Comparison of ENCODE assay signal across 8 mouse cellular contexts in genomic region chr19:6333761-6334595, GRCm38 (mm10). TPM values are rescaled to one million over a fixed set of nuclear protein-coding genes. Genes with fewer than 3 reads are reported as not detected.
DNase-seq lines count a peak whose midpoint lies in the region; ATAC-seq lines count a peak whose summit lies in the region.

No protein-coding gene starts in this region.

- peak overlapping the region; percentile 67 for H3K4me3 ChIP-seq in kidney, embryonic 15.5 days (replicated peaks)
- H3K4me3 ChIP-seq in brown adipose tissue, adult 24 weeks (ENCODE audit: insufficient read depth, low read depth, low read length), result peak overlapping the region; percentile 28
- peak overlapping the region; percentile 67; the same call in 1 of the 2 replicates for H3K4me3 ChIP-seq in hindbrain, embryonic 14.5 days (replicated peaks; ENCODE audit: low read length)
- H3K4me3 ChIP-seq in midbrain, embryonic 15.5 days, result peak overlapping the region; percentile 72

- peaks cover 24% of the 10 kb centered on the region for H3K36me3 ChIP-seq in kidney, embryonic 15.5 days
- H3K36me3 ChIP-seq in hindbrain, embryonic 14.5 days (replicated peaks; ENCODE audit: control insufficient read depth, insufficient read depth), result peaks cover 24% of the 10 kb centered on the region
- H3K36me3 ChIP-seq in midbrain, embryonic 15.5 days (replicated peaks), result peaks cover 20% of the 10 kb centered on the region

- H3K27ac ChIP-seq in kidney, embryonic 15.5 days, result peak overlapping the region; percentile 91
- H3K27ac ChIP-seq in brown adipose tissue, adult 24 weeks (replicated peaks; ENCODE audit: low read depth, low read length), result peak overlapping the region; percentile 59
- peak overlapping the region; percentile 80 for H3K27ac ChIP-seq in hindbrain, embryonic 14.5 days
- H3K27ac ChIP-seq in midbrain, embryonic 15.5 days, result peak overlapping the region; percentile 72

- intact Hi-C loops in gastrocnemius, postnatal 36 days (cut with DNase I), result no loop called here

- no peaks in the 10 kb centered on the region for H3K27me3 ChIP-seq in kidney, embryonic 15.5 days
- no peaks in the 10 kb centered on the region for H3K27me3 ChIP-seq in hindbrain, embryonic 14.5 days (ENCODE audit: control insufficient read depth, insufficient read depth, low read length)
- no peaks in the 10 kb centered on the region for H3K27me3 ChIP-seq in midbrain, embryonic 15.5 days (replicated peaks)

- DNase-seq in kidney, postnatal 14 days, result no peak
- DNase-seq in hindbrain, embryonic 14.5 days (ENCODE audit: low spot score), result no peak
- no peak for DNase-seq in B cell, adult 2 months
- no peak for DNase-seq in gastrocnemius, postnatal 36 days
- no peak for DNase-seq in thymus, postnatal 10 days (ENCODE audit: low spot score in 2 of 2)

- peaks cover 40% of the 10 kb centered on the region for H3K4me1 ChIP-seq in kidney, embryonic 15.5 days
- peaks cover 3% of the 10 kb centered on the region for H3K4me1 ChIP-seq in brown adipose tissue, adult 24 weeks (ENCODE audit: control insufficient read depth, insufficient read depth, insufficient read length, low read length)
- peaks cover 19% of the 10 kb centered on the region for H3K4me1 ChIP-seq in hindbrain, embryonic 14.5 days (replicated peaks; ENCODE audit: control insufficient read depth, insufficient read depth, low read length)
- H3K4me1 ChIP-seq in midbrain, embryonic 15.5 days, result peaks cover 32% of the 10 kb centered on the region

- H3K4me2 ChIP-seq in kidney, embryonic 15.5 days, result peak overlapping the region; percentile 86
- H3K4me2 ChIP-seq in hindbrain, embryonic 14.5 days (replicated peaks), result peak overlapping the region; percentile 88
- H3K4me2 ChIP-seq in midbrain, embryonic 15.5 days, result peak overlapping the region; percentile 91

- 59% methylated on average over 9 of the region's 9 CpGs for WGBS in kidney, embryonic 15.5 days
- 72% methylated on average over 9 of the region's 9 CpGs for WGBS in hindbrain, embryonic 14.5 days
- WGBS in midbrain, embryonic 15.5 days, result 67% methylated on average over 9 of the region's 9 CpGs

- no peaks in the 10 kb centered on the region for H3K9me3 ChIP-seq in kidney, embryonic 15.5 days (replicated peaks)
- no peaks in the 10 kb centered on the region for H3K9me3 ChIP-seq in hindbrain, embryonic 14.5 days (ENCODE audit: control insufficient read depth, low read length)
- H3K9me3 ChIP-seq in midbrain, embryonic 15.5 days, result no peaks in the 10 kb centered on the region

- ATAC-seq in kidney, embryonic 15.5 days (replicated peaks; ENCODE audit: low FRiP score), result no peak
- ATAC-seq in hindbrain, embryonic 14.5 days (ENCODE audit: low FRiP score), result no peak
- peak; percentile 1; the same call in 1 of the 2 replicates for ATAC-seq in midbrain, embryonic 15.5 days (replicated peaks)

- peak overlapping the region; percentile 37; the same call in 1 of the 2 replicates for H3K9ac ChIP-seq in kidney, embryonic 15.5 days
- H3K9ac ChIP-seq in hindbrain, embryonic 14.5 days, result peak overlapping the region; percentile 33; the same call in 1 of the 2 replicates
- no peak overlapping the region for H3K9ac ChIP-seq in midbrain, embryonic 15.5 days

RNA-seq across cellular contexts. Expression of gene Men1, which starts 0.8 kb away (rescaled TPM):
- 82.1 and 91.8 TPM in 2 replicates for polyA plus RNA-seq in kidney, embryonic 15.5 days (2015; fragmentation: Nextera tagmentation; extraction: Ambion mirVana)
- polyA plus RNA-seq in brown adipose tissue, adult 24 weeks (2012; ENCODE audit: insufficient read depth, insufficient read length, missing spikeins), result 13.9 and 22.2 TPM in 2 replicates
- 46.7 and 51.5 TPM in 2 replicates for polyA plus RNA-seq in hindbrain, embryonic 14.5 days (2014; fragmentation: Nextera tagmentation; extraction: Ambion mirVana)
- 79.8 and 85.6 TPM in 2 replicates for polyA plus RNA-seq in midbrain, embryonic 15.5 days (2015; fragmentation: Nextera tagmentation; extraction: Ambion mirVana)
- 1 to 10 TPM; 6.2 to 7.0 TPM for total RNA-seq in gastrocnemius, postnatal 36 days (2021)

RNA-seq across cellular contexts. Expression of gene Map4k2, which starts 7.0 kb away (rescaled TPM):
- polyA plus RNA-seq in kidney, embryonic 15.5 days (2015; fragmentation: Nextera tagmentation; extraction: Ambion mirVana), result 18.7 and 21.9 TPM in 2 replicates
- 7.9 and 14.0 TPM in 2 replicates for polyA plus RNA-seq in brown adipose tissue, adult 24 weeks (2012; ENCODE audit: insufficient read depth, insufficient read length, missing spikeins)
- polyA plus RNA-seq in hindbrain, embryonic 14.5 days (2014; fragmentation: Nextera tagmentation; extraction: Ambion mirVana), result 12.4 and 15.4 TPM in 2 replicates
- 20.0 and 21.7 TPM in 2 replicates for polyA plus RNA-seq in midbrain, embryonic 15.5 days (2015; fragmentation: Nextera tagmentation; extraction: Ambion mirVana)
- total RNA-seq in gastrocnemius, postnatal 36 days (2021), result 10 to 100 TPM; 10.4 to 12.6 TPM

RNA-seq across cellular contexts. Expression of gene Cdc42bpg, which starts 27.7 kb away (rescaled TPM):
- polyA plus RNA-seq in kidney, embryonic 15.5 days (2015; fragmentation: Nextera tagmentation; extraction: Ambion mirVana), result 0.78 and 1.0 TPM in 2 replicates
- 2.5 and 2.8 TPM in 2 replicates for polyA plus RNA-seq in brown adipose tissue, adult 24 weeks (2012; ENCODE audit: insufficient read depth, insufficient read length, missing spikeins)
- 0.56 and 0.63 TPM in 2 replicates for polyA plus RNA-seq in hindbrain, embryonic 14.5 days (2014; fragmentation: Nextera tagmentation; extraction: Ambion mirVana)
- polyA plus RNA-seq in midbrain, embryonic 15.5 days (2015; fragmentation: Nextera tagmentation; extraction: Ambion mirVana), result 0.40 and 0.47 TPM in 2 replicates
- total RNA-seq in gastrocnemius, postnatal 36 days (2021), result 1 to 10 TPM; 4.3 to 5.2 TPM

RNA-seq across cellular contexts. Expression of gene Sf1, which starts 29.5 kb away (rescaled TPM):
- polyA plus RNA-seq in kidney, embryonic 15.5 days (2015; fragmentation: Nextera tagmentation; extraction: Ambion mirVana), result 155 and 165 TPM in 2 replicates
- 47.9 and 56.8 TPM in 2 replicates for polyA plus RNA-seq in brown adipose tissue, adult 24 weeks (2012; ENCODE audit: insufficient read depth, insufficient read length, missing spikeins)
- 103 and 112 TPM in 2 replicates for polyA plus RNA-seq in hindbrain, embryonic 14.5 days (2014; fragmentation: Nextera tagmentation; extraction: Ambion mirVana)
- 112 and 119 TPM in 2 replicates for polyA plus RNA-seq in midbrain, embryonic 15.5 days (2015; fragmentation: Nextera tagmentation; extraction: Ambion mirVana)
- total RNA-seq in gastrocnemius, postnatal 36 days (2021), result 10 to 100 TPM; 75.8 to 84.5 TPM

RNA-seq across cellular contexts. Expression of gene Pygm, which starts 50.2 kb away (rescaled TPM):
- polyA plus RNA-seq in kidney, embryonic 15.5 days (2015; fragmentation: Nextera tagmentation; extraction: Ambion mirVana), result 28.2 and 30.4 TPM in 2 replicates
- polyA plus RNA-seq in brown adipose tissue, adult 24 weeks (2012; ENCODE audit: insufficient read depth, insufficient read length, missing spikeins), result 28.7 and 48.3 TPM in 2 replicates
- 6.2 and 6.8 TPM in 2 replicates for polyA plus RNA-seq in hindbrain, embryonic 14.5 days (2014; fragmentation: Nextera tagmentation; extraction: Ambion mirVana)
- 5.9 and 9.5 TPM in 2 replicates for polyA plus RNA-seq in midbrain, embryonic 15.5 days (2015; fragmentation: Nextera tagmentation; extraction: Ambion mirVana)
- 1,000 to 10,000 TPM; 7,725 to 8,373 TPM for total RNA-seq in gastrocnemius, postnatal 36 days (2021)
